Mouse (Mus musculus) fibroblast of lung, adult 2 months (primary cell): ENCODE results near the gene Gjb1.
"Not testable (repeated sequence)": the region's sequence is repeated elsewhere in the genome, so short reads cannot be mapped to it uniquely, and the experiment has no call there.

Source experiments
- DNase-seq: peaks from one replicate; pipeline ENCODE4 v3.0.0-alpha.2; 2011; ENCODE audit warnings: low read depth

Gene Gjb1

DNA sequence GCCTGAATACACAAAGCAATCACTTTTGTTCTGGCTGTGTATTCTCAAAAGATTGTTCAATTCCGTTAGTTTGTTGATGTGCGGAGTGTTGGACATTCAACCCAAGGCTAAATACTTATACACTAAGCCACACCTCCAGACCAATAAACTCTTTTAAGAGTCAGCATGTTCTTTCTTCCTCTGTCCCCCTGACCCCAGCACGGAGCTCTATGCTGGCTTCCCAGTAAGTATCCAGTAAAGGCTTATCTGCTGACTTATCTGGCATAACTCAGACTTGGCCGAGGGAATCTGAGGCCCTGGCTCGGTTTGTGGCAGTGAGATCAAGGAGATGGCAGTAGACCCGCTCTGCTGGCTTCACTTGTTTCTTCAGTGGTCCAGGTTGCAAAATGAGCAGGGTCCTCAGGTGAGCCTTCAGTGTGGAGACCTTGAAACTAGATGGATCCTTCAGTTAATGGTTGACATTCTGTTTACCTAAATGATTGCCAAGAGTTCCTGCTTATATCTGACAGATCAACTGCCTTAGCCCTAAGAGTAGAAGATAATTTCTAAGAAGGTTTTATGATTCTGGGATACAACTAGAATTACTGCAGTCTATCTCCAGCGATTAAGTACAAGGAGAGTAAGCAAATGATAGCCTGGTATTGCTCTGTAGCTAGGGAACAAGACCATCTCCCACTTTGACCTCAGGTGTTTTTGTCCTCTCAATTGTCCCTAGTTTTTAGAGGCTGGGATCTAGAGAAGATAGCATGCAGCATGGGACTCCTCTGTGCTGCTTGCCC lies at the start of gene Gjb1:
Gene Gjb1, plus strand, starts transcription at position 189 of the 779 bp plus-strand sequence.
- DNase-seq, result no peak

GRCm38 (mm10) chrX:101329372-101330028 lies 46.7 kb upstream of the Gjb1 start:
- DNase-seq, result peak; percentile 21

GRCm38 (mm10) chrX:101332031-101332374 lies 44.2 kb upstream of the Gjb1 start:
- no peak for DNase-seq

DNA sequence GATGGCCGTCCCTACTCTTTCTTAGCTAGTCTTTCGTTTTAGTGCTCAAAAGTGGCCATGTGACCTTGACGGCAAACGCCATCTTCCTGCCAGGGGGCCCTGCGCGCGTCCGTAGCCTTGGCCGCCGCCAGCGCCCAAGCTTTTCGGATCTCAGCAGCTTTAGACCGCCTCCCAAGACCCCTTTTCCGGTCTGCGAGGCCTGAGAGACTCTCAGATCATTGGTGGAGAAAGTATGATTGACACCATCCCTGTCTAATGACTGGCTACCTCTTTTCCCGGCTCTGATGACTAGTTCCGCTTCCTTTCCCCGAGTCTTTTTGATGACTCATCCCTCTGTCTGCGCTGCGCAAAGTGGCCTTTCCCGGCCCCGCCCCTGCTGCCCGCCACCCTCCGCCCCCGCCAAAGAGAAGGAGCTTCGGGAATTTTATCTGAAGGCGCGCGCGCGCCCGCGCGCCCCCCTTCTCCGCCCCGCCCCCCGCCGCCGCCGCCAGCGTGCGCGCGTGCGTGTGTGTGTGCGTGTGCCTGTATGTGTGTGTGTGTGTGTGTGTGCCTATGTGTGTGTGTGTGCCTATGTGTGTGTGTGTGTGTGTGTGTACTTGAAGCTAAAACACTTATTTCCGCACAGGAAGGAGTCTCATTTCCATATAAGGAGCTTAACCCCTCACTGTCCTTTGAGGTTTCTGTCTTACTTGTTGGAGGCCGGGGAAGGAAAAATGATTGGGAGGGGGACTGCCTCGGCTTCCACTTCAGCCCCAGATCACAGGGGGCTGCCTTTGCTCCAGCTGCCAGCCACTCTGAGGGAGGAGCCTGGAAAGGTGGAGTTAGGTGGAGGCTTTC lies 43.6 kb upstream of the Gjb1 start:
- peak; percentile 93 for DNase-seq

DNA sequence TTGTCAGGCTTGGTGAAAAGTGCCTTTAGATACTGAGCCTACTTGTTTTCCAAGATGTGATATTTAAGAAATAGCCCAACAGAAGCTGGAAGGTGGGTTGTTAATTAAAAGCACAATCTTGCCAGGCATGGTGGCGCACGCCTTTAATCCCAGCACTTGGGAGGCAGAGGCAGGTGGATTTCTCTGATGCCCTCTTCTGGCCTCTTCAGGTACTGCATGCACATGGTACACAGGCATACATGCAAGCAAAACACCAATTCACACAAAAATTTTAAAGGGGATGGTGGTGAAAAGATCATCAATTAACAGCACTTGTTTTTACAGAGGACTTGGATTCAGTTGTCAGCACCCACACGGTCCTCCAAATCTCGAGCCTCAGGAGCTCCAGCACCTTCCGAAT lies 41.6 kb upstream of the Gjb1 start:
- DNase-seq, result no peak

GRCm38 (mm10) chrX:101338666-101339065 lies 37.5 kb upstream of the Gjb1 start:
- no peak for DNase-seq

GRCm38 (mm10) chrX:101342837-101343236 lies 33.3 kb upstream of the Gjb1 start:
- DNase-seq, result not testable (repeated sequence)

GRCm38 (mm10) chrX:101345456-101345855 lies 30.7 kb upstream of the Gjb1 start:
- DNase-seq, result no peak

DNA sequence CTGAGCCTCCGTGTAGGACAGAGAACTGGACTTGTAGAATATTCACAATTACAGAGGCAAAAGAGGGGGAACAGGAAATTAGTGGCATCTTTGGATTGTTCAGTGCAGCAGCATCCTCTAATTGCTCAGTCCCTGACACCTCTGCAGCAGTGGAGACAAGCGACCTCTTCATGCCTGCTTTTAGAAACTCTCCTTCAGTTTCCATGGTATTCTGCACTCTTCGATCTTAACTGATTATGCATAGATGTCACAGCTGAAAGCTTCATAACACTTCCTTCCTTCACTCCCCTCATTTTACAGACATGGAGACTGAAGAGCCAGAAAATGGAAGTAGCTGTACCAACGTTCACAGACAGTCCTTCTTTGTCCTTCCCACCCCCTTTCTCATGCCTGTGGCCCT lies 29.7 kb upstream of the Gjb1 start:
- no peak for DNase-seq

- no peak for DNase-seq
Measured at GRCm38 (mm10) chrX:101351188-101351587, 25.0 kb upstream of the Gjb1 start.

DNA sequence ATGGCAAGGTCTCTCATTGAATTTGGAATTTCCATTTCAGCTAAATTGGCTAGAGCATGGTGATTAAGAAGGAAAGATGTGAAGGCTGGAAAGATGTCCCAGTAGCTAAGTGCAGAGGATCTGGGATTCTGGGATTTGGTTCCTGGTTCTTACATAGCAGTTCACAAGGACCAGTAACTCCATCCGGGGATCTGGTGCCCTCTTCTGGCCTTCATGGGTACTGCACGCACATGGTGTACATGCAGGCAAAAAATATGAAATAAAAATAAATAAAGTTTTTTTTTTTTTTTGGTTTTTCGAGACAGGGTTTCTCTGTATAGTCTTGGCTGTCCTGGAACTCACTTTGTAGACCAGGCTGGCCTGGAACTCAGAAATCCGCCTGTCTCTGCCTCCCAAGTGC lies 17.3 kb upstream of the Gjb1 start:
- DNase-seq, result not testable (repeated sequence)

- DNase-seq, result peak; percentile 34
Measured at GRCm38 (mm10) chrX:101369001-101369400, 7.2 kb upstream of the Gjb1 start.

DNA sequence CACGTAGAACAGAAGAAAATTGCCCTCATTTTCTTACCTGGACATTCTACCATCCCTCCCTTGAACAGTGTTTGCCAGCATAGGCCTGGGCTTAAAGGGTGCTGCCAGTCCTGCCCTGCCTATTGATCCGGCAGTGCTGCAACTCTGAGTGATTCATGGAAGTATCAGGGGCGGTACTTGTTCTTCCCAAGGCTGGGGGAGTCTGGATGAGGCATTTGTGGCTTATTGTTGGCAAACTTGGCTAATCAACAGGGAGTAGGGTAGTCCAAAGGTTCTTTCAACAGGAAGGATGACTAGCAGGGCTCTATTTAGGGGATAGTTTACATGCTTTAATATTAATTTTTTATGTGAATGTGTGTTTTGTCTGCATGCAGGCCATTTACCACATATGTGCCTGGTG lies 5.6 kb upstream of the Gjb1 start:
- DNase-seq, result no peak

DNA sequence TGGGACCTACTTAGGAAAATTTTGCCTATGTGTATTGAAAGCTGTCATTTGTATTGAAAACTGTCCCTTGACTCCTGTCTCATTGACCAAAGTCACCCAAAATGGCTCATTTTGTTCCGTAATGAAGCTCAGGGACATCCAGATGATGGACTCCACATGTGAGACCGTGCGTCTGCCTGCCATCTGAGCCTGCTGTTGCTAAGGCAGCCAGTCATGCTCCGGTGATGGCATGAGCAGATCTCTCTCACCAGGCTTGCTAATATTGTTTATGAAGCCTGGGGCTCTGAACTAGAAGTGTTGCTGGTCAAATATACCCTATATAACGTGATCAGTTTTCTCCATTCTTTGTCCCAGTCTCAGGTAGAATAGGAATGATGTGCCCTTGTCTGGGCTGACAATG lies 3.2 kb upstream of the Gjb1 start:
- no peak for DNase-seq

GRCm38 (mm10) chrX:101377076-101377475 lies 898 bp downstream of the Gjb1 start:
- DNase-seq, result no peak

DNA sequence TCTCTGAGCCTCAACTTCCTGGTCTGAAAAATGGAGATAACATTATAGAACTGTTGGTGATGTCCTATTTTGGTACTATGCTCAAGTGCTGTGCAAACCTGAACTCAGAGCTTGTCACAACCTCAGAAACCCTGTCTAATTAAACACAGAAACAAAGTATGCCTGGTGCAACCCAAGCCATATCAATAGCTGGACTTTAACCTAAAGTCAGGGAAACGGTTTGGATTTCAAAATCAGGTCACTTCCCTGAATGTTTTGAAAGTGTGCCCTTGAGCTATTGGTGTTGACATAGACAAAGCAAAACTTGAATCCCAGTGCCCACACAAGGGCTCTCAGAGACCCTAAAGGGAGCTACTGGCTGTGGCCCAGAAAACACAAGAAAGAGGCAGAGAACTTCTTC lies 3.6 kb downstream of the Gjb1 start:
- DNase-seq, result no peak

GRCm38 (mm10) chrX:101383455-101383854 lies 7.3 kb downstream of the Gjb1 start:
- no peak for DNase-seq

GRCm38 (mm10) chrX:101384439-101385137 lies 8.4 kb downstream of the Gjb1 start:
- DNase-seq, result no peak

DNA sequence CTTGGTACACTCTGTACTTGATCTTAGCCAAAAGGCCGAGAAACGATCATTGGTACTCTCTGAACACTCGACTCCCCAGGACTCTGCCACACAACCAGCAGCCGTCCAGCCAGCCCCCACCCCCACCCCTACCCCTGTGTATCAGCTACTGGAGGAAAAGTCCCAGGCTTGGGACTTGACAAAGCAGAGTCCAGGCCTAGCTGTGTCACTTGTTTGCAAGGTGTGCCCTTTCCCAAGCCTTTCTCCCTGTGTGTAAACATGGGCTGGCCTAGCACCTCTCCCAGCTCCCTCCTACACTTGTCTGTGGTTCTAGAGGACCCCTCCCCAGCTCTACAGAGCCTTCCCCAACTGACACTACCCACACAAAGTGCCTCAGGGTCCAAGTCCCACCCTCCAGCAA lies 10.0 kb downstream of the Gjb1 start:
- DNase-seq, result no peak

GRCm38 (mm10) chrX:101388866-101389537 lies 12.8 kb downstream of the Gjb1 start:
- no peak for DNase-seq

DNA sequence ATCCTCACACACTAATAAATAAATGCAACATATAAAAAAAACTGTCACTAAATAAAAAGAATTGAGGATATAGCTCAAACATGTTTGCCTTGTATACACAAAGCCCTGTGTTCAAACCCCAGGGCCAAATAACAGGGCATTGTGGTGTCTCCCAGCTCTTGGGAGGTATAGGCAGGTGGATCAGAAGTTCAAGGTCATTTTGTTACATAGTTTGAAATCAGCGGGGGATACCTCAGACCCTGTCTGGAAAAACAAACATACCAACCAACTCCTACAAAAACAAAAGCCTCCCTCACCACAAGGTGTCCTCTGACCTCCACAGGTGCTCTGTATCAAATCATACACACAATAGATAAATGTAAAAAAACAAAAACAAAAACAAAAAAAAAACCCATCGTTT lies 18.2 kb downstream of the Gjb1 start:
- DNase-seq, result no peak

- no peak for DNase-seq
Measured at GRCm38 (mm10) chrX:101396459-101396858, 20.3 kb downstream of the Gjb1 start.
